Comparison of ENCODE assay signal across 17 mouse cellular contexts in the genomic region with DNA sequence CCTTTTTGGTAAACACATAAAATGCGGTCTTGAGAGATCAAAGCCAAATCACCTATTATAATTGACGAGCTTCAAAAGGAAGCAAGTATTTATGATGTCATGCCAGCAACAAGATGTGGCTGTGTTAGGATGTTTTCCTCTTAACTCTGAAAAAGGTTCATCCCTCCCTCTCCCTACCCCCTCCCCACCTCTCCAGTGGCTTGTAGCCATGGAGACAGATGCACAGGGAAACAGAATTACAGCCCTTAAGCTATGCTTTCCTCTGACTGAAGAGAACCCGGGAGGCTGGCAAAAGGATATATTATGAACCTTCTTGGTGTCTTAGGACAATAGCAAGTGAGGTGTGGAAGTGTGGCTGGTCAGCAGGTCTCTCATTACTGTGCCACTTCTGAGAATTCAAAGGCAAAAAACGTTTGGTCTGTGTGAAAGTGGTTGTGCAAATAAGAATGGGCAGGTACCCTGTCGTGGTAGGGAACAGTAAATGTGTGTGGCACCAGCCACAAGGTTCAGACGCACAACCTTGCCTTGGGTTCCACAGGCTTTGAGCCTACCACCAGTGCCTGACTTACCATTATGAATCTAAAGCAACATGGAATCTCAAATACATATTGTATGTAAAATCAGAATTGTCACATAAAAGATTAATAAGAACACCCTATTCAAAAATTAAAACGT.
DNase-seq lines count a peak whose midpoint lies in the region; ATAC-seq and TF ChIP-seq lines count a peak whose summit lies in the region.
"Had no signal": no experiment of that assay in that cellular context is flagged by ENCODE, and none has a peak within 500 bp of the region (broad histone marks: within the 10 kb centered on the region; RNA-seq: fewer than 3 reads in every experiment).

No protein-coding gene starts in this region.

- H3K9ac ChIP-seq in forebrain, embryonic 11.5 days (ENCODE audit: low read length): no peak overlapping the region
- H3K9ac ChIP-seq in embryonic facial prominence, embryonic 14.5 days (ENCODE audit: low read depth, low read length): no peak overlapping the region
- H3K9ac ChIP-seq in hindbrain, embryonic 14.5 days: no peak overlapping the region
- H3K9ac ChIP-seq in midbrain, postnatal 0 days (replicated peaks; ENCODE audit: low read length, poor library complexity, severe bottlenecking): no peak overlapping the region
- H3K9ac ChIP-seq: embryonic facial prominence, embryonic 12.5 days had no signal

- no peak for DNase-seq in forebrain, embryonic 11.5 days (ENCODE audit: low spot score)
- DNase-seq in forebrain, embryonic 10.5 days (ENCODE audit: extremely low spot score, low spot score): no peak
- peak; percentile 16 for DNase-seq in embryonic facial prominence, embryonic 14.5 days (ENCODE audit: low spot score)
- no peak for DNase-seq in hindbrain, embryonic 14.5 days (ENCODE audit: low spot score)
- peak; percentile 6 for DNase-seq in midbrain, postnatal 0 days (ENCODE audit: low spot score)
- no peak for DNase-seq in kidney, adult 9 months
- no peak for DNase-seq in layer of hippocampus, adult 9-11 months
- DNase-seq in heart, adult 9 months (ENCODE audit: low spot score in 2 of 2): no peak
- DNase-seq: cerebellum, adult 9-10 months; kidney, postnatal 4 days; layer of hippocampus, postnatal 36 days; lung, adult 18-20 months; right cerebral cortex, adult 18-20 months had no signal

- no peaks in the 10 kb centered on the region for H3K9me3 ChIP-seq in forebrain, embryonic 11.5 days (ENCODE audit: control insufficient read depth, low read length)
- H3K9me3 ChIP-seq in forebrain, embryonic 10.5 days: no peaks in the 10 kb centered on the region
- no peaks in the 10 kb centered on the region for H3K9me3 ChIP-seq in embryonic facial prominence, embryonic 14.5 days (ENCODE audit: control insufficient read depth, low read length)
- H3K9me3 ChIP-seq in hindbrain, embryonic 14.5 days (ENCODE audit: control insufficient read depth, low read length): no peaks in the 10 kb centered on the region
- H3K9me3 ChIP-seq in midbrain, postnatal 0 days (ENCODE audit: low read length): no peaks in the 10 kb centered on the region
- H3K9me3 ChIP-seq: embryonic facial prominence, embryonic 12.5 days had no signal

- ATAC-seq in forebrain, embryonic 11.5 days (replicated peaks; ENCODE audit: low FRiP score): peak; percentile 73; the same call in 1 of the 2 replicates
- ATAC-seq in embryonic facial prominence, embryonic 14.5 days (ENCODE audit: low read depth): peak; percentile 65; the same call in 1 of the 2 replicates
- ATAC-seq in hindbrain, embryonic 14.5 days (ENCODE audit: low FRiP score): peak; percentile 85
- peak; percentile 85 for ATAC-seq in midbrain, postnatal 0 days (ENCODE audit: low FRiP score)
- ATAC-seq: intestine, embryonic 16.5 days had no signal

- no peak overlapping the region for H3K4me2 ChIP-seq in forebrain, embryonic 11.5 days (ENCODE audit: low read depth, low read length, severe bottlenecking)
- no peak overlapping the region for H3K4me2 ChIP-seq in embryonic facial prominence, embryonic 14.5 days (ENCODE audit: low read depth, low read length)
- H3K4me2 ChIP-seq in hindbrain, embryonic 14.5 days (replicated peaks): no peak overlapping the region
- 0 out of 2 replicates have a peak overlapping the region, but pooled peaks have one; percentile 12 for H3K4me2 ChIP-seq in midbrain, postnatal 0 days (ENCODE audit: low read depth, low read length, poor library complexity, severe bottlenecking)
- H3K4me2 ChIP-seq: embryonic facial prominence, embryonic 12.5 days had no signal

- no peaks in the 10 kb centered on the region for H3K36me3 ChIP-seq in forebrain, embryonic 11.5 days (ENCODE audit: control insufficient read depth, insufficient read depth, low read length)
- no peaks in the 10 kb centered on the region for H3K36me3 ChIP-seq in forebrain, embryonic 10.5 days (replicated peaks)
- no peaks in the 10 kb centered on the region for H3K36me3 ChIP-seq in embryonic facial prominence, embryonic 14.5 days (ENCODE audit: control insufficient read depth, insufficient read depth, low read length)
- no peaks in the 10 kb centered on the region for H3K36me3 ChIP-seq in hindbrain, embryonic 14.5 days (replicated peaks; ENCODE audit: control insufficient read depth, insufficient read depth)
- no peaks in the 10 kb centered on the region for H3K36me3 ChIP-seq in midbrain, postnatal 0 days (ENCODE audit: insufficient read depth, low read length)
- H3K36me3 ChIP-seq: embryonic facial prominence, embryonic 12.5 days had no signal

- H3K27ac ChIP-seq in forebrain, embryonic 11.5 days (ENCODE audit: low read depth, low read length): no peak overlapping the region
- no peak overlapping the region for H3K27ac ChIP-seq in forebrain, embryonic 10.5 days
- no peak overlapping the region for H3K27ac ChIP-seq in embryonic facial prominence, embryonic 14.5 days (replicated peaks; ENCODE audit: low read depth, low read length)
- peak overlapping the region; percentile 47; the same call in 1 of the 2 replicates for H3K27ac ChIP-seq in hindbrain, embryonic 14.5 days
- H3K27ac ChIP-seq in midbrain, postnatal 0 days (ENCODE audit: low read depth, low read length): peak overlapping the region; percentile 55; the same call in 1 of the 2 replicates
- H3K27ac ChIP-seq: embryonic facial prominence, embryonic 12.5 days; macrophage; stomach, postnatal 0 days had no signal

- H3K27me3 ChIP-seq in forebrain, embryonic 11.5 days (ENCODE audit: control insufficient read depth, insufficient read depth, low read length): no peaks in the 10 kb centered on the region
- H3K27me3 ChIP-seq in forebrain, embryonic 10.5 days (ENCODE audit: poor library complexity, severe bottlenecking): no peaks in the 10 kb centered on the region
- H3K27me3 ChIP-seq in embryonic facial prominence, embryonic 14.5 days (replicated peaks; ENCODE audit: control insufficient read depth, insufficient read depth, low read length): no peaks in the 10 kb centered on the region
- no peaks in the 10 kb centered on the region for H3K27me3 ChIP-seq in hindbrain, embryonic 14.5 days (ENCODE audit: control insufficient read depth, insufficient read depth, low read length)
- H3K27me3 ChIP-seq in midbrain, postnatal 0 days (ENCODE audit: insufficient read depth, low read length): no peaks in the 10 kb centered on the region
- H3K27me3 ChIP-seq: embryonic facial prominence, embryonic 12.5 days had no signal

- 59% methylated on average over 7 of the region's 7 CpGs for WGBS in forebrain, embryonic 11.5 days
- WGBS in forebrain, embryonic 10.5 days: 70% methylated on average over 7 of the region's 7 CpGs
- WGBS in embryonic facial prominence, embryonic 14.5 days: 57% methylated on average over 7 of the region's 7 CpGs
- 61% methylated on average over 7 of the region's 7 CpGs for WGBS in hindbrain, embryonic 14.5 days
- 40% methylated on average over 7 of the region's 7 CpGs for WGBS in midbrain, postnatal 0 days

- H3K4me3 ChIP-seq in forebrain, embryonic 11.5 days (ENCODE audit: low read depth, low read length): no peak overlapping the region
- H3K4me3 ChIP-seq in forebrain, embryonic 10.5 days: no peak overlapping the region
- H3K4me3 ChIP-seq in embryonic facial prominence, embryonic 14.5 days (ENCODE audit: low read depth, low read length): no peak overlapping the region
- H3K4me3 ChIP-seq in hindbrain, embryonic 14.5 days (replicated peaks; ENCODE audit: low read length): no peak overlapping the region
- no peak overlapping the region for H3K4me3 ChIP-seq in midbrain, postnatal 0 days (ENCODE audit: low read depth, low read length)
- H3K4me3 ChIP-seq: embryonic facial prominence, embryonic 12.5 days had no signal

- TF ChIP-seq CTCF in midbrain, postnatal 0 days (IDR thresholded peaks at IDR 0.05): no peak

- H3K4me1 ChIP-seq in forebrain, embryonic 11.5 days (replicated peaks; ENCODE audit: control insufficient read depth, insufficient read depth, low read length): no peaks in the 10 kb centered on the region
- peaks cover 7% of the 10 kb centered on the region for H3K4me1 ChIP-seq in forebrain, embryonic 10.5 days
- H3K4me1 ChIP-seq in embryonic facial prominence, embryonic 14.5 days (ENCODE audit: control insufficient read depth, insufficient read depth, low read length): no peaks in the 10 kb centered on the region
- peaks cover 7% of the 10 kb centered on the region; the same call in 1 of the 2 replicates for H3K4me1 ChIP-seq in hindbrain, embryonic 14.5 days (replicated peaks; ENCODE audit: control insufficient read depth, insufficient read depth, low read length)
- H3K4me1 ChIP-seq in midbrain, postnatal 0 days (ENCODE audit: insufficient read depth, low read length): no peaks in the 10 kb centered on the region
- H3K4me1 ChIP-seq: embryonic facial prominence, embryonic 12.5 days had no signal

Comparison
In these comparisons a context has a peak if more than half of its experiments do, and no peak if none do; other contexts are left out.
1. DNase-seq: peak in embryonic facial prominence, embryonic 14.5 days (single experiment) and midbrain, postnatal 0 days (single experiment); none in forebrain, embryonic 11.5 days (single experiment), forebrain, embryonic 10.5 days (single experiment), hindbrain, embryonic 14.5 days (single experiment), kidney, adult 9 months (single experiment), layer of hippocampus, adult 9-11 months (single experiment) and heart, adult 9 months (0 of 2).
2. H3K27ac ChIP-seq: peak in hindbrain, embryonic 14.5 days (single experiment) and midbrain, postnatal 0 days (single experiment); none in forebrain, embryonic 11.5 days (single experiment), forebrain, embryonic 10.5 days (single experiment) and embryonic facial prominence, embryonic 14.5 days (single experiment).
3. Peak in every context shown above with its lines, with median percentiles within 50 percentile points of each other: ATAC-seq.